Comparison of ENCODE assay signal across 10 mouse cellular contexts in the genomic region with DNA sequence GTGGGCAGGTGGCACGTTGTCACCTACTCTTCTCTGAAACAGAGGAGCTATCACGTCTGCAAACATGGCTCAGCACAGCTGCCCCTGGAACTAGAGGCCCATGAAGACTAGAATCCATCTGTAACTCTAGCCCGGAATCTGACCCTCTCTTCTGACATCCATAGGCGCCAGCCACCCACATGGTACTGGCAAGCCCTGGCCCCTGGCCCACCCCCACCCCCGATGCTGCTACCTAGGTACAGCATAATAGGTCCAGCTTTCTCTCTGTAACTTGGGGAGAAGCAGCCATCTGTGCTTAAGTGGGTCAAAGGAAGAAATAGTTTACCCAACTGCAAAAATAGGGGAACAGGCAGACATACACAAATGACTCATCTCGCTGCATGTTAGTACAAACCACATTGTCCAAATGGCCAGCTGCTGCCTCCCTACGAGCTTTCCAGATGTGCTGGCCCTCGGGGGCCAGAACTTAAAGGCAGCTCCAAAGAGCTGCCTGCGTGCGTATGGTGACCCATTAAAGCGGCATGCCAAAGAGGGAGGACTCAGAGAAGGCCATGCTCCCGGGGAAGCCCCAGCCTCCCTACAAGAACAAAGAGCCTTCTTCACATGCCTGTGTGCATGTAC.
A peak's percentile ranks its signal among the peaks of the same experiment; 100 is the strongest.
DNase-seq lines count a peak whose midpoint lies in the region; ATAC-seq and TF ChIP-seq lines count a peak whose summit lies in the region.
"Had no signal": no experiment of that assay in that cellular context is flagged by ENCODE, and none has a peak within 500 bp of the region (broad histone marks: within the 10 kb centered on the region; RNA-seq: fewer than 3 reads in every experiment).

No protein-coding gene starts in this region.

- peaks cover 10% of the 10 kb centered on the region for H3K4me1 ChIP-seq in heart, adult 2 months (ENCODE audit: control insufficient read depth, insufficient read depth, low read length)
- peaks cover 3% of the 10 kb centered on the region for H3K4me1 ChIP-seq in heart, embryonic 11.5 days (ENCODE audit: control insufficient read depth, insufficient read depth, low read length)
- peaks cover 22% of the 10 kb centered on the region for H3K4me1 ChIP-seq in bone marrow macrophage, adult 2 months (ENCODE audit: control insufficient read depth, insufficient read depth, low read length)
- peaks cover 30% of the 10 kb centered on the region for H3K4me1 ChIP-seq in neural tube, embryonic 13.5 days (replicated peaks)
- H3K4me1 ChIP-seq in midbrain, embryonic 13.5 days (replicated peaks), result peaks cover 27% of the 10 kb centered on the region

- H3K27me3 ChIP-seq in heart, adult 2 months (ENCODE audit: control insufficient read depth, insufficient read depth, low read length), result no peaks in the 10 kb centered on the region
- H3K27me3 ChIP-seq in heart, embryonic 11.5 days (ENCODE audit: control insufficient read depth, insufficient read depth, low read length), result no peaks in the 10 kb centered on the region
- no peaks in the 10 kb centered on the region for H3K27me3 ChIP-seq in neural tube, embryonic 13.5 days
- no peaks in the 10 kb centered on the region for H3K27me3 ChIP-seq in midbrain, embryonic 13.5 days

- TF ChIP-seq CTCF in heart, adult 2 months (IDR thresholded peaks at IDR 0.05), result no peak
- no peak for TF ChIP-seq CTCF in bone marrow macrophage, adult 2 months (IDR thresholded peaks at IDR 0.05; ENCODE audit: low read depth, low read length)

- H3K4me2 ChIP-seq in heart, embryonic 11.5 days, result no peak overlapping the region
- H3K4me2 ChIP-seq in neural tube, embryonic 13.5 days, result no peak overlapping the region
- no peak overlapping the region for H3K4me2 ChIP-seq in midbrain, embryonic 13.5 days (replicated peaks)

- WGBS in heart, adult 2 months, result 52% methylated on average over 12 of the region's 12 CpGs
- 76% methylated on average over 12 of the region's 12 CpGs for WGBS in heart, embryonic 11.5 days (ENCODE audit: insufficient replicate concordance)
- WGBS in neural tube, embryonic 13.5 days, result 59% methylated on average over 12 of the region's 12 CpGs
- WGBS in midbrain, embryonic 13.5 days, result 79% methylated on average over 12 of the region's 12 CpGs

- no peak for TF ChIP-seq POLR2A in heart, adult 2 months (IDR thresholded peaks at IDR 0.05; ENCODE audit: insufficient read depth, low read depth, low read length)
- TF ChIP-seq POLR2A in bone marrow macrophage, adult 2 months (IDR thresholded peaks at IDR 0.05; ENCODE audit: borderline replicate concordance, low read depth, low read length), result no peak

- peak overlapping the region; percentile 51 for H3K27ac ChIP-seq in heart, adult 2 months
- no peak overlapping the region for H3K27ac ChIP-seq in heart, embryonic 11.5 days (ENCODE audit: low read depth, low read length)
- peak overlapping the region; percentile 35 for H3K27ac ChIP-seq in bone marrow macrophage, adult 2 months (ENCODE audit: insufficient read depth, low read depth, low read length)
- peak overlapping the region; percentile 57; the same call in 1 of the 2 replicates for H3K27ac ChIP-seq in neural tube, embryonic 13.5 days (replicated peaks)
- H3K27ac ChIP-seq in midbrain, embryonic 13.5 days, result no peak overlapping the region

- H3K9me3 ChIP-seq in heart, embryonic 11.5 days (replicated peaks; ENCODE audit: control insufficient read depth, low read length), result no peaks in the 10 kb centered on the region
- no peaks in the 10 kb centered on the region for H3K9me3 ChIP-seq in neural tube, embryonic 13.5 days
- no peaks in the 10 kb centered on the region for H3K9me3 ChIP-seq in midbrain, embryonic 13.5 days
- H3K9me3 ChIP-seq: megakaryocyte, embryonic 14.5 days had no signal

- TF ChIP-seq EP300 in heart, adult 2 months (IDR thresholded peaks at IDR 0.05; ENCODE audit: insufficient read depth, low read depth, low read length), result no peak

- H3K4me3 ChIP-seq in heart, adult 2 months, result no peak overlapping the region
- H3K4me3 ChIP-seq in heart, embryonic 11.5 days (ENCODE audit: low read depth, low read length), result no peak overlapping the region
- H3K4me3 ChIP-seq in bone marrow macrophage, adult 2 months (ENCODE audit: insufficient read depth, low read length), result no peak overlapping the region
- no peak overlapping the region for H3K4me3 ChIP-seq in neural tube, embryonic 13.5 days
- no peak overlapping the region for H3K4me3 ChIP-seq in midbrain, embryonic 13.5 days (replicated peaks)
- H3K4me3 ChIP-seq: megakaryocyte, embryonic 14.5 days had no signal

- H3K9ac ChIP-seq in heart, adult 2 months (ENCODE audit: low read depth, low read length), result no peak overlapping the region
- no peak overlapping the region for H3K9ac ChIP-seq in heart, embryonic 11.5 days (ENCODE audit: low read depth, low read length)
- 0 out of 2 replicates have a peak overlapping the region, but pooled peaks have one; percentile 9 for H3K9ac ChIP-seq in neural tube, embryonic 13.5 days
- no peak overlapping the region for H3K9ac ChIP-seq in midbrain, embryonic 13.5 days (replicated peaks)

- H3K36me3 ChIP-seq in heart, adult 2 months (ENCODE audit: control insufficient read depth, insufficient read depth, low read length), result no peaks in the 10 kb centered on the region; the same call in none of the 2 replicates
- H3K36me3 ChIP-seq in heart, embryonic 11.5 days (ENCODE audit: control insufficient read depth, insufficient read depth, low read length), result peaks cover 12% of the 10 kb centered on the region
- no peaks in the 10 kb centered on the region for H3K36me3 ChIP-seq in neural tube, embryonic 13.5 days
- no peaks in the 10 kb centered on the region for H3K36me3 ChIP-seq in midbrain, embryonic 13.5 days

- no peaks in the 10 kb centered on the region for H3K79me2 ChIP-seq in heart, adult 2 months (replicated peaks; ENCODE audit: control insufficient read depth, insufficient read depth, low read length)

- peak; percentile 66 to 75 for DNase-seq in heart, adult 2 months
- peak; percentile 59 for DNase-seq in heart, postnatal 25 days (ENCODE audit: low spot score)
- no peak for DNase-seq in ovary, postnatal 14 days (ENCODE audit: low spot score)
- DNase-seq in spleen, postnatal 10 days (ENCODE audit: low spot score in 2 of 2), result no peak
- DNase-seq: cerebellum, postnatal 25 days had no signal

- intact Hi-C loops in heart, adult 2 months (cut with DNase I), result no loop called here
- intact Hi-C loops in heart, postnatal 25 days (cut with DNase I), result no loop called here

- no peak for ATAC-seq in heart, embryonic 11.5 days (replicated peaks; ENCODE audit: insufficient number of reproducible peaks, low FRiP score, low TSS enrichment)
- no peak for ATAC-seq in neural tube, embryonic 13.5 days (ENCODE audit: low read depth)
- no peak for ATAC-seq in midbrain, embryonic 13.5 days

Comparison
In these comparisons a context has a peak if more than half of its experiments do, and no peak if none do; other contexts are left out.
1. H3K27ac ChIP-seq: peak in heart, adult 2 months (single experiment), bone marrow macrophage, adult 2 months (single experiment) and neural tube, embryonic 13.5 days (single experiment); none in heart, embryonic 11.5 days (single experiment) and midbrain, embryonic 13.5 days (single experiment).
2. DNase-seq: peak in heart, adult 2 months (2 of 2) and heart, postnatal 25 days (single experiment); none in ovary, postnatal 14 days (single experiment) and spleen, postnatal 10 days (0 of 2).